Mouse (Mus musculus) ES-Bruce4 (cell line): Measurements from ENCODE around the gene Atg16l1.

Experiments
- CTCF ChIP-seq: IDR thresholded peaks from one replicate; pipeline ENCODE4 v1.8.1; 2011; ENCODE audit warnings: low read depth, low read length
- POLR2A ChIP-seq: IDR thresholded peaks from one replicate; pipeline ENCODE4 v1.8.1; 2011; ENCODE audit warnings: low read length; ENCODE audit not compliant: insufficient read depth

DNA sequence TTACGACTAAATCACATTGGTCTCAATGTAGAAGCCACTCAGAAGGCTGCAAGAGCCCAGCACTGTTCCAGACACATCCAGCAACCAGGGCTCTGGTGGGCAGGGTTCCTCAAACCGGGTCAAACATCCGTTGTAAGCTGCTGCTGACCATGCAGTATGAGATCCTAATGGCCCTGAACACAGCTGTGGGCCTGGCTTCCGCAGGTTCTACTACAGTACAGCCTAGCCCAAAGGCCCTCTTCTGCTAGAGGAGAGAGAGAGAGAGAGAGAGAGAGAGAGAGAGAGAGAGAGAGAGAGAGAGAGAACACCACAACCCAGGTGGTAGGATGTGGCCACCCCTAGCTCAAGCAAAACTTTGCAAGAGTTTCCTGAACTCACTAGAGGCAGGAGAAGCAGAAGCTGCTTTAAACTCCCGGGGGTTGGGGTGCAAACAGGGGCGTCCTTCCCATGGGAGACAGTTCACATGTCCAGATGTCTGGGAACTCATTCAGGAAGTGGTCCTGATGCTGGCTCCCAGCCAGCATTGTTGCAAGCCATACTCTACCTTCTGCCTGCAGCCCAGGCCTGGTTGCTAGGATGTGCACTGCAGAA is 74.0 kb downstream of the Atg16l1 start:
- TF ChIP-seq CTCF, result no peak
- TF ChIP-seq POLR2A, result no peak
